Mouse (Mus musculus): ENCODE data around the gene Cotl1.

DNA sequence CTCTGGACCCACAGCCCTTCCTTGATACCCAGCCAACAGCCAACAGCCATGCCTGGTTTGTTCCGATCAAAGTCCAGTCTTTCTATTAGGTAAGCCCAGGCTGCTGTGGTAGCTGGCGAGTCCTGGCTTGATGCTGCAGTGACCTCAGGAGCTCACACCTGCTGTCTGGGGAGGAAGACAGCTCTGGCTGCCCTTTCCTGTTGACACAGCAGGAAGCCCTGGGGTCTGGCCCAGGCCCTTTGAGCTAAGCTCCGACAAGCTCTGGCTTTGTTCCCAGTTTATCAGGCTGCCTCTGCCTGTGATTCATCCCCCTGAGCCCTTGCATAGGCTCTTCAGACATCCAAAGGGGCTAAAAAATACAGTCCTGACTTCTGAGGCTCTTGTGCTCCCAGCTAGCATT lies 45.3 kb upstream of the Cotl1 start:
- no peak for TF ChIP-seq CTCF (IDR thresholded peaks at IDR 0.05; ENCODE audit: extremely low read depth, insufficient read length, insufficient replicate concordance, low read depth, low read length)
- TF ChIP-seq POLR2A (IDR thresholded peaks at IDR 0.05; ENCODE audit: low read depth, low read length), result no peak

Data from small intestine, adult 2 months (tissue).